Mouse (Mus musculus): ENCODE results near the gene Tssk3. TPM values are rescaled to one million over a fixed set of nuclear protein-coding genes. Genes with fewer than 3 reads are reported as not detected.

Tssk3 gene
- polyA plus RNA-seq, 1 experiment = not detected

DNA sequence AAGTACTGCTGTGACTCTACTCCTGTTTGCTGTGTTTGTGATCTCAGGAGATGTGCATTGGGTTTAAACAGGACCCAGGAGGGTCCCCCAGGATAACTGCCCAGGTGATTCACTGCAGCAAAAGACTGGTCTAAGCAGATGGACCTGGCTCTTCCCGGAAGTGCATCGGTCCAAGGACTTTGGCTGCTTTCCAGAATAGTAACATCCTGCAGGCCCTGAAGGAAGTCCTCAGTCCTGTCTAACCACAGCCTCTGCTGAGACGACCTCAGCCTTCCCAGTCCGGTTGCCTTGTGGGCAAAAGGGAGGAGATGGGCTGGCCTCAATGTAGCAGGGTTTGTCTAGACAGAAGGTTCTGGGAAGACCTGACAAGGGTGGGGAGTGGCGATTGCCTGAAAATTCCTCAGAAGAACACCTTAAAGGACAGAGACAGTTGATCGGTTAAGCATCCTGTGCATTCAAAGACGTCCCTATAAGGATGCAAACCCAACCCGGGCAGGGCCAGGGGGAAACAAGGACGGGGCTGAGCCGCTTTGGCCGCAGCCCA lies 12.2 kb upstream of the Tssk3 start:
- 85% methylated on average over 11 of the region's 11 CpGs for WGBS
- H3K4me1 ChIP-seq (ENCODE audit: control insufficient read depth, insufficient read depth, low read length) = peaks cover 9% of the 10 kb centered on the region
- no peak overlapping the region for H3K27ac ChIP-seq (ENCODE audit: insufficient read depth, low read depth, low read length)
- TF ChIP-seq CTCF (IDR thresholded peaks at IDR 0.05; ENCODE audit: insufficient read depth, low read depth, low read length) = no peak
- no peak for TF ChIP-seq POLR2A (IDR thresholded peaks at IDR 0.05; ENCODE audit: insufficient read depth, low read depth, low read length)
- H3K4me3 ChIP-seq (ENCODE audit: insufficient read depth, low read depth, low read length) = no peak overlapping the region

DNA sequence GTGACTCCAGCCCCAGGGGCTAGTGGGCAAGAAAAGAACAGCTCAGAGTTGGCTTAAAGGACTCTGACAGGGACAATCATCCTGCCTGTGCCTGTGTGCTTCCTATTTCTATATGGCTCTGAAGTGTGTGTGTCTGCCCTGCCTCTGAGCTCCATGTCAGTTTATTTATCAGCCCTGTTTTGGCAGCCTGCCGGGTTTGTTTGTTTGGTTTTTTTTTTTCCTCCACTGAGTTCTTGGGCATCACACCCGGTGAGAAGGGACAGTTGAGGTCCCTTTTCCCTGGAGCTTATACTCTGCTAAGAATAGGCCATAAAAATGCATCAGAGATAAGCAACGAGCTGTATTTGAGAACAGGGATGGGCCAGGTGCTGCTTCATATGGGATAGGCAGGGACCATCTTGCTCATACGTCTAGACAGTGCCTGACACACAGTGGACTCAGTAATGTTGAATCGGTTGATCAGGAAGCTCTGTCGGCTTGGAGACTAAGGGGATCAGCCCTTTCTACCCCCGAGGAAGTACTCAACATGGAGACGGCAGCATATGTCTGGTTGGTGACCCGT lies 11.6 kb upstream of the Tssk3 start:
- H3K27ac ChIP-seq (ENCODE audit: insufficient read depth, low read depth, low read length) = no peak overlapping the region
- peaks cover 9% of the 10 kb centered on the region for H3K4me1 ChIP-seq (ENCODE audit: control insufficient read depth, insufficient read depth, low read length)
- TF ChIP-seq POLR2A (IDR thresholded peaks at IDR 0.05; ENCODE audit: insufficient read depth, low read depth, low read length) = no peak
- no peak for TF ChIP-seq CTCF (IDR thresholded peaks at IDR 0.05; ENCODE audit: insufficient read depth, low read depth, low read length)
- H3K4me3 ChIP-seq (ENCODE audit: insufficient read depth, low read depth, low read length) = no peak overlapping the region
- WGBS = 82% methylated on average over 9 of the region's 9 CpGs

DNA sequence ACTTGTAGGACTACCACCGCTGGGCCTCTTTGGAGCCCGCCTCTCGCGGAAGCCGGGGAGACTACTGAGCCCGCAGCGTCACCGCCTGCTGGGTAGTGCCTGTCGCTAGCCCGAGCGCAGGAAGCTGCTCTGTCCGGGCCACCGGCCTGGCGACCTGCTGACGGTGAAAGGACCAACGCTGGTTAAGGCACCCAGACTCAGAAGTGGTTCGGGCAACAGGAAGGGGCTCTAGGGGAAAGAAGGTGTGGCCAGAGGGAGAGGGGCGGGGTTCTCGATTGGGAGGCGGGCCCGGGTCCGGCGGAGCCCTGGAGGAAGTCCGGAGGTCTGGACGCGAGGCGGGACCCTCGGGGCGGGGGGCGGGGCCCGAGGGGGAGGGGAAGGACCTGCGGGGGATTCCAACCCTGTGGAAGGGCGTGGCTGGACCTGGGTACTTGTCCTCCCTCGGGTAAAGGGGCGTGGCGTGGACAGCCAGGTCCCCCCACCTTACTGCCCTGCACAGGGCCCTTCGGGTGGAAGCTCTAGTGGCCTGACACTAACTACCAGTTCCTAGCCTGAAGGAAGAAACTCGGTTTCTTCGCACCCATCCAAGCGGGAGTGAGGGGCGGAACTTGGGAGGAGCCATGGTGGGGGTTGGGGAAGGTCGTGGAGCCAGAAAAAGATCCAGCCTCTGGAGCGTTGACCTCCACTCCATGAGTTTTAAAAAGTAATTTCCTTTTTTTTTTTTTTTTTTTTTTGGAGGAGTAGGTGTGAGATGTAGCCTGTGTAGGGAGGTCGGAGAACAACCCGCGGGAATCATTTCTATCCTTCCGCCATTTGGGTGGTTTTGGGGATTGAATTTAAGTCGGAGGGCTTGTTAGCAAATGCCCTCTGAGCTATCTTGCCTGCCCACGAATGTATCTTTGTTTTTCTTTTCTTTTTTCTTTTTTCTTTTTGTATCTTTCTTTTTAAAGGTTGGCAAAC lies 10.1 kb upstream of the Tssk3 start:
- Histone ChIP-seq H3K4me1 (ENCODE audit: control insufficient read depth, insufficient read depth, low read length) (peaks cover 19% of the 10 kb centered on the region), H3K27ac (ENCODE audit: insufficient read depth, low read depth, low read length) (peak overlapping the region; percentile 35), H3K4me3 (ENCODE audit: insufficient read depth, low read depth, low read length) (peak overlapping the region; percentile 55)
- 1% methylated on average over 43 of the region's 49 CpGs for WGBS
- TF ChIP-seq CTCF (IDR thresholded peaks at IDR 0.05; ENCODE audit: insufficient read depth, low read depth, low read length) = no peak
- no peak; the same call in 1 of the 2 replicates for TF ChIP-seq POLR2A (IDR thresholded peaks at IDR 0.05; ENCODE audit: insufficient read depth, low read depth, low read length)

DNA sequence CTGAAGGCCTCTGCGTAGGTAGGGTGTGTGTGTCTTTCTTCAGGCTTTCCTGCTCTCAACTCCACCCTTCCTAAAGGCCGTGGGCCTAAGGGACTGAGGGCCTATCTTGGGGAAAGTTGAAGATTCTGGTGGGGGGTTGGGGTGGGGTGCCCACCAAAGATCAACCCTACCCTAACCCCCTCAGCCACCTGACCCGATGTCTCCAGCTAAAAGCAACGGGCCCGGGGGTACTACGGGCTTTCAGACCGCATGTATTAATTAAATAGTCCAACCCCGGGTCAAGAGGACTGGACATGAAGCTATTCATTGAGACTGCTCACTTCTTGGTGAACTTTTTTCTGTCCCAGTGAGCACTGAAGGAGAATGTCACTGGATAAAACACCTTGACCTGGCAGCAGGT lies 9.2 kb upstream of the Tssk3 start:
- 81% methylated on average over 8 of the region's 8 CpGs for WGBS
- Histone ChIP-seq H3K27ac (ENCODE audit: insufficient read depth, low read depth, low read length) (no peak overlapping the region), H3K4me1 (ENCODE audit: control insufficient read depth, insufficient read depth, low read length) (peaks cover 20% of the 10 kb centered on the region), H3K4me3 (ENCODE audit: insufficient read depth, low read depth, low read length) (no peak overlapping the region; the same call in 1 of the 2 replicates)
- TF ChIP-seq CTCF (IDR thresholded peaks at IDR 0.05; ENCODE audit: insufficient read depth, low read depth, low read length) (no peak), POLR2A (IDR thresholded peaks at IDR 0.05; ENCODE audit: insufficient read depth, low read depth, low read length) (no peak; the same call in 1 of the 2 replicates)

DNA sequence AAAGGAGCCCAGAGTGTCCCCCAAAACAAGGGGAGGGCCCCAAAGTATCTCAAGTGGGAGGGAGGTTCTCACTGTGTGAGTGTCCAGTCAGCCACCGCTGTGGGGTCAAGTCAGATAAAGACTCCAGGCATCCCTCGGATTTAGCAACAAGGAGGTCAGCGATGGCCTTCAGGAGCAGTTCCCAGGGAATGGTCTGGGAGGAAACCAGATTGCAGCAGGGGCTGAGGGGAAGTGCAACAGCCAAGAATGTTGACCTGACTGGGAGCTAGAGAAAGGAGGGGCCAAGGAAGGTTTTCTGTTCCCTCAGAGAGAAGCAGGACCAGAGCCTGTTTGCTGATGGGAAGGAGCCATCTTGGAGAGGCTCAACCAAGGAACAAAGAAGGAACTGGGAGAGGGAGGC lies 8.1 kb upstream of the Tssk3 start:
- TF ChIP-seq POLR2A (IDR thresholded peaks at IDR 0.05; ENCODE audit: insufficient read depth, low read depth, low read length) (no peak), CTCF (IDR thresholded peaks at IDR 0.05; ENCODE audit: insufficient read depth, low read depth, low read length) (no peak)
- no peak overlapping the region for H3K27ac ChIP-seq (ENCODE audit: insufficient read depth, low read depth, low read length)
- WGBS = 73% methylated on average over 3 of the region's 3 CpGs
- peaks cover 20% of the 10 kb centered on the region for H3K4me1 ChIP-seq (ENCODE audit: control insufficient read depth, insufficient read depth, low read length)
- H3K4me3 ChIP-seq (ENCODE audit: insufficient read depth, low read depth, low read length) = no peak overlapping the region

DNA sequence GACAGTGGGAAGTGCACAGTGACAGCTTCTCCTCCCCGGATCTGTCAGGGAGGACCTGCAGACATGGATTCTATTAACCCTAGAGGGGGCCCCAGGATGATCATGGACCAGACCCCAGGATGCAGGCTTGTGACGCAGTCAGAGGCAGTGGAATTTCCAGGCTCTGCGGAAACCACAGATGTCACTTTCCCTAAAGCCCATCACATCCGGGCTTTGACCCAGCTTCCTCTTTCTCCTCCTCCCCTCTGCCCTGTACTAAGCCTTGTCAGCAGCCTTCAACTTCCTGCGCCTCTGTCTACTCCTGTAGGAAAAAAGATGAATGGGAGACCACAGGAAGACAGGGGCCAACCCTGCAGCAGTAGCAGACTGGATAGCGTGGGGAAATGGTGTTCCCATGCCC lies 5.8 kb upstream of the Tssk3 start:
- peak overlapping the region; percentile 8 for H3K4me3 ChIP-seq (ENCODE audit: insufficient read depth, low read depth, low read length)
- H3K4me1 ChIP-seq (ENCODE audit: control insufficient read depth, insufficient read depth, low read length) = peaks cover 23% of the 10 kb centered on the region
- TF ChIP-seq POLR2A (IDR thresholded peaks at IDR 0.05; ENCODE audit: insufficient read depth, low read depth, low read length) (no peak), CTCF (IDR thresholded peaks at IDR 0.05; ENCODE audit: insufficient read depth, low read depth, low read length) (no peak)
- 16% methylated on average over 6 of the region's 6 CpGs for WGBS
- H3K27ac ChIP-seq (ENCODE audit: insufficient read depth, low read depth, low read length) = peak overlapping the region; percentile 89

DNA sequence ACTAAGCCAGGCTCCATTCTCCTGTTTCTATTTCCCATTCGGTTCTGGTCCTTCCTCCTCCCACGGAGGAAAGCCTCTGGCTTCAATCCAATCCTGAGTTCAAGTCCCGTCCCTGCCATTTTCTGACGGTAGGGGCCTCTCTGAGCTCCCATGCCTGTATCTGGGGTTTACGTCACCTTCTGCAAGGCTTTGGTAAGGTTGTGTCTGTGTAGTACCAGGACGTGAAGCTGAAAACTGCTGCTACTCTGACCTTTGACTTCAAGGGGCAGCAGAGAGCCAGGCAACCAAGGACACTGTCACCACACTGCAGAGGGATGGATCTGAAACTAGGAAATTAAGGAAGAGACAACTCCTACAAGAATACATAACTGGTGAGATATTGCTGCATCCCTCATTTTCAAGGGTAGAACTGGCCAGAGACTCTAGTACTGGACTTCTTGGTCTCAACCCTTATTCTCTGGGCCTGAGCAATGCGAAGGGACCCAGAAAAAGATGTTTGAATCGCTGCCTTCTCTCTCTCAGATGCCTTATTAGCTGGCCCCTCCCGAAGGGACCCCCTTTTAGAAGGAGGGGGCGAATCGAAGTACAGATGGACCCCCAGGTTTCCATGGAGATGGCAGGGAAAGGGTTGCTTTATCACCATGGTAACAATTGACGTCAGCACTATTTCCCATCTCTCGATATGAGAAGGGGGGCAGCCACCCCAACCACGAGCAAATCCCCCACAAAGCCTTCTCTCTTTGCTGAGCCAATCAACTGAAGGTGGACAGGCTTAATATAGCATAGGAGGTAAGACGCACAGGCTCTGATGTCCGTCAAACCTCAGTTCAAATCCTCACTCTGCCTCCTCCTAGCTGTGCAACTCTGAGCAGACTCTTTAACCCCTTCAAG lies 5.1 kb upstream of the Tssk3 start:
- Histone ChIP-seq H3K4me1 (ENCODE audit: control insufficient read depth, insufficient read depth, low read length) (peaks cover 30% of the 10 kb centered on the region), H3K27ac (ENCODE audit: insufficient read depth, low read depth, low read length) (peak overlapping the region; percentile 89), H3K4me3 (ENCODE audit: insufficient read depth, low read depth, low read length) (peak overlapping the region; percentile 8)
- TF ChIP-seq POLR2A (IDR thresholded peaks at IDR 0.05; ENCODE audit: insufficient read depth, low read depth, low read length) (no peak), CTCF (IDR thresholded peaks at IDR 0.05; ENCODE audit: insufficient read depth, low read depth, low read length) (no peak)
- 15% methylated on average over 16 of the region's 16 CpGs for WGBS

DNA sequence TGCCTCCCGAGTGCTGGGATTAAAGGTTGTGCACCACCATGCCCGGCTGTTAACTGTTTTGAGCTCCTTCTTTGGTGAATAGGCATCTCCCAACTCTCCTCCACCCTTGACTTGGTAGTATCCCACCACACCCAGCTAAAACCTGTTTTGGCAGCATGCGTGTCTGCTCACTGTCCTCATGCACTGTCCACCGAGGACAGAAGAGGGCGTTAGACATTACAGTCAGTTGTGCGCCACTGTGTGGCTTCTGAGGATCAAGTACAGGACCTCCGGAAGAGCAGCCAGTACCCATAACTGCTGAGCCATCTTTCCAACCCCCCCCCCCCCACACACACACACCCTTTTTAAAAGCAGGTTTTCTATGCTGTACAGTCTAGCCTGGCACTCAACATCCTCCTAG lies 3.9 kb upstream of the Tssk3 start:
- no peak for TF ChIP-seq CTCF (IDR thresholded peaks at IDR 0.05; ENCODE audit: insufficient read depth, low read depth, low read length)
- no peak for TF ChIP-seq POLR2A (IDR thresholded peaks at IDR 0.05; ENCODE audit: insufficient read depth, low read depth, low read length)
- Histone ChIP-seq H3K27ac (ENCODE audit: insufficient read depth, low read depth, low read length) (no peak overlapping the region), H3K4me3 (ENCODE audit: insufficient read depth, low read depth, low read length) (no peak overlapping the region), H3K4me1 (ENCODE audit: control insufficient read depth, insufficient read depth, low read length) (peaks cover 27% of the 10 kb centered on the region)
- WGBS = 69% methylated on average over 7 of the region's 7 CpGs
